Mouse (Mus musculus): ENCODE data around the gene Olfr1032. TPM values are rescaled to one million over a fixed set of nuclear protein-coding genes. Genes with fewer than 3 reads are reported as not detected.
A peak's percentile ranks its signal among the peaks of the same experiment; 100 is the strongest.
"Not testable (repeated sequence)": the region's sequence is repeated elsewhere in the genome, so short reads cannot be mapped to it uniquely, and the experiment has no call there.

Olfr1032 gene
- not detected in 2 replicates for polyA plus RNA-seq (2014; fragmentation: Nextera tagmentation; extraction: Ambion mirVana)

GRCm38 (mm10) chr2:86005240-86005639 lies at the start of gene Olfr1032:
Olfr1032 (plus strand) TSS chr2:86005540.
- WGBS = 89% methylated on average over 7 of the region's 7 CpGs
- no peak within 1 kb of the TSS for H3K4me3 ChIP-seq (ENCODE audit: low read depth, low read length)
- H3K4me2 ChIP-seq (replicated peaks; ENCODE audit: low read depth, low read length) = no peak within 1 kb of the TSS
- ATAC-seq (ENCODE audit: low FRiP score) (no peak), DNase-seq (ENCODE audit: low spot score) (no peak)
- no peaks in the 10 kb centered on the region for H3K27me3 ChIP-seq (ENCODE audit: control insufficient read depth, insufficient read depth, low read length)
- H3K27ac ChIP-seq (ENCODE audit: low read depth, low read length) = no peak within 1 kb of the TSS
- no peaks in the 10 kb centered on the region for H3K4me1 ChIP-seq (replicated peaks; ENCODE audit: control insufficient read depth, insufficient read depth, low read length)
- H3K9ac ChIP-seq (ENCODE audit: low read depth, low read length) = no peak within 1 kb of the TSS
- no peaks in the 10 kb centered on the region for H3K9me3 ChIP-seq (ENCODE audit: control insufficient read depth, low read length)
- H3K36me3 ChIP-seq (ENCODE audit: control insufficient read depth, insufficient read depth, low read length) = no peaks in the 10 kb centered on the region

DNA sequence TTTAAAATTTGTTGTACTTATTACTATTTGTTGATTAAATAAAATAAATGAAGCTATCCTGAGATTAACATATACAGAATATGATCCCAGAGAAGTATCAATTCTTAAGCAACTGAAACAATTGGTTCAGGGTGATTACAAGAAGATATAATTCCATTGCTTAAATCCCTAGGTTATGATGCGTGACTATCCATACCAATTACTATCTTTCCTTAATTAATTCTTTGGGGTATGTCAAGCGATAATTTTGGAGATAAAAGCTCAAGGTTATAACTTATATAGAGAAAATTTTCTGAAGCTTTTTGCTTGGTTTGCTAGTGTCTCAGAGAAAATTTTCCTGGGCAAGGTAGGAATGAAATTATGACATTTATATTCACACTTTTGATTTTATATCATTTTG lies 31.7 kb upstream of the Olfr1032 start, which contains the start of gene Olfr1029:
Olfr1029 (plus strand) TSS at position 301 of the 400 bp plus-strand sequence.
- no peak within 1 kb of the TSS for H3K27ac ChIP-seq (ENCODE audit: low read depth, low read length)
- ATAC-seq (ENCODE audit: low FRiP score) (no peak), DNase-seq (ENCODE audit: low spot score) (no peak)
- H3K9me3 ChIP-seq (ENCODE audit: control insufficient read depth, low read length) = no peaks in the 10 kb centered on the region
- no peak within 1 kb of the TSS for H3K4me2 ChIP-seq (replicated peaks; ENCODE audit: low read depth, low read length)
- no peak within 1 kb of the TSS for H3K9ac ChIP-seq (ENCODE audit: low read depth, low read length)
- WGBS = 91% methylated on average over 2 of the region's 2 CpGs
- H3K27me3 ChIP-seq (ENCODE audit: control insufficient read depth, insufficient read depth, low read length) = no peaks in the 10 kb centered on the region
- H3K4me3 ChIP-seq (ENCODE audit: low read depth, low read length) = no peak within 1 kb of the TSS
- no peaks in the 10 kb centered on the region for H3K36me3 ChIP-seq (ENCODE audit: control insufficient read depth, insufficient read depth, low read length)
- no peaks in the 10 kb centered on the region for H3K4me1 ChIP-seq (replicated peaks; ENCODE audit: control insufficient read depth, insufficient read depth, low read length)

DNA sequence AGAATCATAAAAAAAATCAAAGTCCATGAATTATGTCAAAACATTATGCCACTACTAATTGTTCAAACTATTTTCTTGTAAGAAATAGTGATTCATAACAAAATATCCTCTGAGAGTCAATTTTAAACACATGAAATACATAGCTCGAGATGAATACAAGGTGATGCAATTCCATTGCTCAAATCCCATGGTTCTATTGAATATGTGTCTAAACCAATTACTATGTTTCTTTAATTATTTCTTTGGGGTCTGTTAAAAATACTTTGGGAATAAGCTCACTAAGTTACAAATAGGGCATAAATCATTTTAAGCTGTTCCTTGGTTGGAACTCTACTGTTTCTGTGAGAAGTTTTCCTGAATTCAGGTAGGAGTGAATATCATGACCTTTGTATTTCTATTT lies 26.4 kb upstream of the Olfr1032 start, which contains the start of gene Olfr1030:
Olfr1030 (plus strand) TSS at position 301 of the 400 bp plus-strand sequence.
- no peaks in the 10 kb centered on the region for H3K36me3 ChIP-seq (ENCODE audit: control insufficient read depth, insufficient read depth, low read length)
- no peaks in the 10 kb centered on the region for H3K4me1 ChIP-seq (replicated peaks; ENCODE audit: control insufficient read depth, insufficient read depth, low read length)
- H3K27me3 ChIP-seq (ENCODE audit: control insufficient read depth, insufficient read depth, low read length) = no peaks in the 10 kb centered on the region
- DNase-seq (ENCODE audit: low spot score) = no peak
- H3K9me3 ChIP-seq (ENCODE audit: control insufficient read depth, low read length) = no peaks in the 10 kb centered on the region
- H3K4me3 ChIP-seq (ENCODE audit: low read depth, low read length) = no peak within 1 kb of the TSS
- no peak within 1 kb of the TSS for H3K9ac ChIP-seq (ENCODE audit: low read depth, low read length)
- H3K27ac ChIP-seq (ENCODE audit: low read depth, low read length) = no peak within 1 kb of the TSS
- 91% methylated on average over 1 of the region's 1 CpGs for WGBS
- no peak for ATAC-seq (ENCODE audit: low FRiP score)
- no peak within 1 kb of the TSS for H3K4me2 ChIP-seq (replicated peaks; ENCODE audit: low read depth, low read length)

GRCm38 (mm10) chr2:85990004-85990403 lies 15.3 kb upstream of the Olfr1032 start, which contains the start of gene Olfr1031:
Olfr1031 (plus strand) TSS chr2:85990304.
- Histone ChIP-seq H3K4me3 (ENCODE audit: low read depth, low read length) (no peak within 1 kb of the TSS), H3K36me3 (ENCODE audit: control insufficient read depth, insufficient read depth, low read length) (no peaks in the 10 kb centered on the region), H3K27me3 (ENCODE audit: control insufficient read depth, insufficient read depth, low read length) (no peaks in the 10 kb centered on the region), H3K9me3 (ENCODE audit: control insufficient read depth, low read length) (no peaks in the 10 kb centered on the region), H3K27ac (ENCODE audit: low read depth, low read length) (no peak within 1 kb of the TSS), H3K9ac (ENCODE audit: low read depth, low read length) (no peak within 1 kb of the TSS), H3K4me2 (replicated peaks; ENCODE audit: low read depth, low read length) (no peak within 1 kb of the TSS), H3K4me1 (replicated peaks; ENCODE audit: control insufficient read depth, insufficient read depth, low read length) (no peaks in the 10 kb centered on the region)
- WGBS = 76% methylated on average over 3 of the region's 3 CpGs
- no peak for ATAC-seq (ENCODE audit: low FRiP score)
- DNase-seq (ENCODE audit: low spot score) = no peak

GRCm38 (mm10) chr2:86020406-86020805 lies 15.1 kb downstream of the Olfr1032 start, which contains the start of gene Olfr1033:
Olfr1033 (plus strand) TSS chr2:86020633.
- H3K27me3 ChIP-seq (ENCODE audit: control insufficient read depth, insufficient read depth, low read length); H3K4me1 ChIP-seq (replicated peaks; ENCODE audit: control insufficient read depth, insufficient read depth, low read length); H3K9me3 ChIP-seq (ENCODE audit: control insufficient read depth, low read length); ATAC-seq (ENCODE audit: low FRiP score); H3K9ac ChIP-seq (ENCODE audit: low read depth, low read length); H3K36me3 ChIP-seq (ENCODE audit: control insufficient read depth, insufficient read depth, low read length); H3K27ac ChIP-seq (ENCODE audit: low read depth, low read length): not testable (repeated sequence)
- 10% methylated on average over 10 of the region's 11 CpGs for WGBS
- Histone ChIP-seq H3K4me3 (ENCODE audit: low read depth, low read length) (peak within 1 kb of the TSS; percentile 16; the same call in 1 of the 2 replicates), H3K4me2 (replicated peaks; ENCODE audit: low read depth, low read length) (0 out of 2 replicates have a peak within 1 kb of the TSS, but pooled peaks have one; percentile 6)
- DNase-seq (ENCODE audit: low spot score) = peak; percentile 30

DNA sequence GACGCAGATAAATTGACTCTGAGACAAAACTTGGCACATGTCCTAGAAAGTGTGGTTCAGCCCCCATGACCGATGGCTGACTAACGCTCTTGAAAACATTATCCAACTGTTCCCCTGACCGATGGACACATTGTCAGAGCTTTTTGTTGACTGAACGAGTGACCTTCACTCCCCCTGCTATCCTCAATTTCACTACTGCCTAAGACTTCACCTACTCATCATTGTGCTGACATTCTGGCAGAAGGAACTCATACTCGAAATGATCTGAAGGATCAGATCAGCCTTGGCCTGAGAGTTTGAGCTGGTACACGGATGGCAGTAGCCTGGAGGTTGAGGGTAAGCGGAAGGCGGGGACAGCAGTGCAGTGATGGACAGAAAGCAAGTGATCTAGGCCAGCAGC lies 16.2 kb downstream of the Olfr1032 start:
- not testable (repeated sequence) for H3K27me3 ChIP-seq (ENCODE audit: control insufficient read depth, insufficient read depth, low read length); H3K27ac ChIP-seq (ENCODE audit: low read depth, low read length); H3K4me2 ChIP-seq (replicated peaks; ENCODE audit: low read depth, low read length); H3K4me1 ChIP-seq (replicated peaks; ENCODE audit: control insufficient read depth, insufficient read depth, low read length); H3K36me3 ChIP-seq (ENCODE audit: control insufficient read depth, insufficient read depth, low read length); H3K4me3 ChIP-seq (ENCODE audit: low read depth, low read length); DNase-seq (ENCODE audit: low spot score); ATAC-seq (ENCODE audit: low FRiP score); H3K9ac ChIP-seq (ENCODE audit: low read depth, low read length); H3K9me3 ChIP-seq (ENCODE audit: control insufficient read depth, low read length)
- 81% methylated on average over 3 of the region's 9 CpGs for WGBS

DNA sequence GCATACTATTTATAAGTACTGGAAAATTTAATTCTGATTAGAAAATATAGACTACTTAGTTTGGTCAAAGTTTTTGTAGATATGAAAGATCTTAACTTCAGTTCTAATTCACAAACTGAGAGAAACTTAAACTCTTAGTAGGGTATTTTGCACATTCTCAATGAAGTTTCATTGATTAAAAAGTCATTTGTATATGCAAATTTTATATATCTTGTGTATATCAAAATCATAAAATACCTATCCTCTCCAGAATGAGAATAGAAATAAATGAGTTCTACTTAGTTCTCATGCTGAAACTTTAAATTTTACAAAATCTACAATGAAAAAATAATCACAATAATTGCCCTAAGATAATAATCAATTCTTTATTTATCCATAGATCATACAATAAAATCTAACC lies 40.2 kb downstream of the Olfr1032 start, which contains the start of gene Olfr1034:
Olfr1034 (plus strand) TSS at position 301 of the 400 bp plus-strand sequence.
- no peak within 1 kb of the TSS for H3K27ac ChIP-seq (ENCODE audit: low read depth, low read length)
- no peaks in the 10 kb centered on the region for H3K36me3 ChIP-seq (ENCODE audit: control insufficient read depth, insufficient read depth, low read length)
- H3K4me1 ChIP-seq (replicated peaks; ENCODE audit: control insufficient read depth, insufficient read depth, low read length) = no peaks in the 10 kb centered on the region
- ATAC-seq (ENCODE audit: low FRiP score) = no peak
- DNase-seq (ENCODE audit: low spot score) = no peak
- H3K9me3 ChIP-seq (ENCODE audit: control insufficient read depth, low read length) = no peaks in the 10 kb centered on the region
- no peak within 1 kb of the TSS for H3K9ac ChIP-seq (ENCODE audit: low read depth, low read length)
- no peaks in the 10 kb centered on the region for H3K27me3 ChIP-seq (ENCODE audit: control insufficient read depth, insufficient read depth, low read length)
- no peak within 1 kb of the TSS for H3K4me3 ChIP-seq (ENCODE audit: low read depth, low read length)
- H3K4me2 ChIP-seq (replicated peaks; ENCODE audit: low read depth, low read length) = no peak within 1 kb of the TSS

GRCm38 (mm10) chr2:86050777-86051176 lies 45.4 kb downstream of the Olfr1032 start:
- H3K4me1 ChIP-seq (replicated peaks; ENCODE audit: control insufficient read depth, insufficient read depth, low read length); H3K27ac ChIP-seq (ENCODE audit: low read depth, low read length); H3K4me3 ChIP-seq (ENCODE audit: low read depth, low read length); H3K27me3 ChIP-seq (ENCODE audit: control insufficient read depth, insufficient read depth, low read length); H3K9ac ChIP-seq (ENCODE audit: low read depth, low read length); DNase-seq (ENCODE audit: low spot score); H3K4me2 ChIP-seq (replicated peaks; ENCODE audit: low read depth, low read length); H3K9me3 ChIP-seq (ENCODE audit: control insufficient read depth, low read length); H3K36me3 ChIP-seq (ENCODE audit: control insufficient read depth, insufficient read depth, low read length): not testable (repeated sequence)
- peak; percentile 61; the same call in 1 of the 2 replicates for ATAC-seq (ENCODE audit: low FRiP score)

Data from hindbrain, embryonic 11.5 days (tissue).